Mouse (Mus musculus) T-cell, adult 2 months (primary cell): Measurements from ENCODE around the gene Dapk3.
A peak's percentile ranks its signal among the peaks of the same experiment; 100 is the strongest.
"Not testable (repeated sequence)": the region's sequence is repeated elsewhere in the genome, so short reads cannot be mapped to it uniquely, and the experiment has no call there.

Experiments used
- DNase-seq: peaks from one replicate; pipeline ENCODE4 v3.0.0; 2022; ENCODE audit warnings: low spot score

Gene Dapk3

GRCm38 (mm10) chr10:81200605-81201287 is 17.9 kb downstream of the Dapk3 start:
- DNase-seq, result no peak

- no peak for DNase-seq
Observed at GRCm38 (mm10) chr10:81201807-81202758, 19.3 kb downstream of the Dapk3 start, which contains the start of gene Nmrk2. TSS of gene Nmrk2 (minus strand) at chr10:81202051.

- DNase-seq, result no peak
Observed at GRCm38 (mm10) chr10:81202978-81203720, 20.3 kb downstream of the Dapk3 start.

- no peak for DNase-seq
Observed at GRCm38 (mm10) chr10:81204137-81204536, 21.3 kb downstream of the Dapk3 start.

- no peak for DNase-seq
Observed at GRCm38 (mm10) chr10:81210154-81210553, 27.3 kb downstream of the Dapk3 start.

- DNase-seq, result no peak
Observed at GRCm38 (mm10) chr10:81216260-81216659, 33.5 kb downstream of the Dapk3 start.

- no peak for DNase-seq
Observed at GRCm38 (mm10) chr10:81216810-81217209, 34.0 kb downstream of the Dapk3 start.

- peak; percentile 41 for DNase-seq
Observed at GRCm38 (mm10) chr10:81217267-81217666, 34.5 kb downstream of the Dapk3 start.

GRCm38 (mm10) chr10:81217964-81218363 is 35.2 kb downstream of the Dapk3 start:
- peak; percentile 75 for DNase-seq

- no peak for DNase-seq
Observed at GRCm38 (mm10) chr10:81221402-81222015, 38.7 kb downstream of the Dapk3 start.

GRCm38 (mm10) chr10:81223731-81224130 is 40.9 kb downstream of the Dapk3 start:
- DNase-seq, result not testable (repeated sequence)

GRCm38 (mm10) chr10:81229735-81230437 is 47.1 kb downstream of the Dapk3 start:
- DNase-seq, result peak; percentile 21

GRCm38 (mm10) chr10:81230438-81231332 is 47.9 kb downstream of the Dapk3 start, which contains the start of gene Atcay:
TSS of gene Atcay (minus strand) at chr10:81230833.
- DNase-seq, result peak; percentile 18

- DNase-seq, result no peak
Observed at GRCm38 (mm10) chr10:81231436-81231835, 48.6 kb downstream of the Dapk3 start.

- DNase-seq, result peak; percentile 93
Observed at GRCm38 (mm10) chr10:81232580-81233225, 49.9 kb downstream of the Dapk3 start, which contains the start of gene Zfr2. TSS of gene Zfr2 (plus strand) at chr10:81233155.

- DNase-seq, result no peak
Observed at GRCm38 (mm10) chr10:81233226-81233585, 50.4 kb downstream of the Dapk3 start.

GRCm38 (mm10) chr10:81234206-81234605 is 51.4 kb downstream of the Dapk3 start:
- DNase-seq, result no peak

GRCm38 (mm10) chr10:81236471-81237268 is 53.9 kb downstream of the Dapk3 start:
- no peak for DNase-seq

- DNase-seq, result no peak
Observed at GRCm38 (mm10) chr10:81238618-81239017, 55.8 kb downstream of the Dapk3 start.
